Mouse (Mus musculus) embryonic facial prominence, embryonic 10.5 days (tissue): ENCODE measurements around the gene Tomm20. TPM values are rescaled to one million over a fixed set of nuclear protein-coding genes. Genes with fewer than 3 reads are reported as not detected.

ENCODE experiments used
- DNase-seq: peaks from one replicate; pipeline ENCODE4 v3.0.0-alpha.2; 2017; ENCODE audit warnings: low spot score
- H3K27ac ChIP-seq: fragments of 300-500 bp; sonication (generic); replicated peaks from 2 replicates; pipeline ENCODE4 v1.5.1; 2016; ENCODE audit warnings: mild to moderate bottlenecking
- H3K27me3 ChIP-seq: fragments of 300-500 bp; sonication (generic); replicated peaks from 2 replicates; pipeline ENCODE4 v1.6.1; 2016; ENCODE audit warnings: low read depth, mild to moderate bottlenecking; ENCODE audit not compliant: poor library complexity, severe bottlenecking
- H3K36me3 ChIP-seq: fragments of 300-500 bp; sonication (generic); replicated peaks from 2 replicates; pipeline ENCODE4 v1.6.1; 2016; ENCODE audit warnings: mild to moderate bottlenecking, moderate library complexity
- H3K4me1 ChIP-seq: fragments of 300-500 bp; sonication (generic); 2 replicates; pipeline ENCODE4 v1.6.1; 2016
- H3K4me3 ChIP-seq: fragments of 300-500 bp; sonication (generic); 2 replicates; pipeline ENCODE4 v1.5.1; 2016; ENCODE audit warnings: mild to moderate bottlenecking, moderate library complexity
- H3K9me3 ChIP-seq: fragments of 300-500 bp; sonication (generic); 2 replicates; pipeline ENCODE4 v1.6.1; 2016; ENCODE audit warnings: mild to moderate bottlenecking
- WGBS: fragments of 180-500 bp; shearing (Covaris S2); methylation state at CpG from one replicate; pipeline ENCODE4 v1.1.7; 2016; 5-methylcytosine and 5-hydroxymethylcytosine counted together
- polyA plus RNA-seq: library from polyadenylated mRNA; unstranded; fragments of >200 nt; fragmentation: Nextera tagmentation; extraction: Ambion mirVana; gene quantifications from 2 replicates; pipeline ENCODE4 v1.2.1, GENCODE M21; 2016

Gene Tomm20
- polyA plus RNA-seq, 1 experiment from 2014 or later: 285 TPM

DNA sequence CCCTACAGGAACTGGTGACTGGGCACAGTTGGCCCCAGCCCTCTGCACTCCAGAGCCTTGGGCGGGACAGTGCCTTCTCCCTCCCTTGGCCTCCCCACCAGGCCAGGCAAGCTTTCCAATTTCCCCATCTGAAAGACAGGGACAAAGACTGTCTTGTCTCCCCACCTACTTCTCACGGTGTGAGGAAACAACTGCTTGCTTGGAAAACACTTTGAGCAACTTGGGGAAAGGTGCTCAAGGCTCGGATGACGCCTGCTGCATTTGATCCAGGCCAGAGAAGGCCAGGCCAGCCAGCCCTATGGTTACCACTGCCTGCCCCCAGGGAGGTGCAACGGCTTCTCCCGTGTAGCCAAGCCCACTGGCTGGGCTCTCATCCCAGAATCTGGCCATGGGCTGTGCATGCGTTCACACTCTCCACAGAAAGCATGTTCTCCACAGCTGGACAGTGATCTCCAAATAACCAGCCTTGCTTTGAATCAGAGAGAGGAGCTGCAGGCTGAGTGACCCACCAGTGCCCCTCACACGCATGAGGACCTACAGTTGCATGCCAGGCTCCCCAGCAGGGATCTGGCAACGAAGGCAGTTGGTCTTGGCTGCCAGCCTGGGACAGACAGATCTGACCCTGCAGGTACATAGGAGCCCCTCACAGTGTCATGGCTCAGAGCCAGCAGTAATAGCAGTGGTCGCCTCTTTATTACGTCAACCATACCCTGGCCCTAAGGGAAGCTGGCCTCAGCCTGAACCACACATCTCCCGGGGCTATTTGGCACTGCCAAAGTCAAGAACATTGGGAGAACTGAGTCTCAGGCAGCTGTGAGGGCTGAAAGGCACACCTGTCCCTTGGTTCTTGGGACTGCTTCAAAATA lies 32.2 kb downstream of the Tomm20 start:
- no peaks in the 10 kb centered on the region for H3K36me3 ChIP-seq
- H3K4me1 ChIP-seq: peaks cover 38% of the 10 kb centered on the region
- WGBS: 55% methylated on average over 12 of the region's 12 CpGs
- DNase-seq: no peak
- no peak overlapping the region for H3K4me3 ChIP-seq
- H3K9me3 ChIP-seq: no peaks in the 10 kb centered on the region
- no peaks in the 10 kb centered on the region for H3K27me3 ChIP-seq
- no peak overlapping the region for H3K27ac ChIP-seq

DNA sequence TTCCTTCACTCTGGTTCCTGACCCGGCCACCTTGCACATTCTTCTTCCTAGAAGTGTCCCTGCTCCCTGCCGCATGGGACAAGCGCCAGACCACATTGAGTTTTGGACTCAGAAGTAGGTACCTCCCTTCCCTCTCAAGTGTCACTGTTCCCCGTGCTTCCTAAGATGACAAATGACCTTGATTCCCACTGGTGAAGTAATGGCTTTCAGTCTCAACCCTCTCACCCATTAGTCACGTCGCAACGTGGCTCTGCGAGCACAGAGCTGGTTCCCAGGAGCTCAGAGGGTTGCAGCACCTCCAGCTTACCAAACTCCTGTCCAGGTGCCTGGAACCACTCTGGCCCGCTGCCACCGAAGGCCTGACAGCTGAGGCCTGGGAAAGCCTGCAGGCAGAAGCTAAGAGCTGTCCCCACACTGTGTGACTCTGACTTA lies 36.3 kb downstream of the Tomm20 start:
- WGBS: 79% methylated on average over 10 of the region's 10 CpGs

DNA sequence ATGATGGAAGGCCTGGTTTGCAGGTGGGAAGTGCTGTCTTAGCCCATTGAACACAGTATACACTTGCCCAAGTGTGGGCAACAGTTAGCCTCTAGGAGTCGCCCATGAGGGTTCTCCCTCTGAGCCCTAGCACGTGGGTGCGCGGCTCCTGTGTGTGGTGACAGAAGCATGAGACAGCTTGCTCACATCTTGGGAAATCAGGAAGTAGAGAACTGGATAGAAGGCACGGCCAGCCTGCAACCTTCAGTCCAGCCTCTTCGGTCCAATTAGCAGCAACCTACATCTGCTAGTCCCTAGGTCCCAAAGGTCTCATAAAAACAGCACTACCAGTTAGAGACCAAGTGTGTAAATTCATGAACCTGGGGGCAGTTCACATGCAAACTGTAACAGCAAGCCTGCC lies 36.8 kb downstream of the Tomm20 start:
- no peak for DNase-seq

More for the DNA sequence above, 36.3 kb downstream of the Tomm20 start:
- Histone ChIP-seq H3K9me3 (no peaks in the 10 kb centered on the region), H3K36me3 (no peaks in the 10 kb centered on the region), H3K4me1 (peaks cover 19% of the 10 kb centered on the region), H3K27me3 (no peaks in the 10 kb centered on the region), H3K4me3 (no peak overlapping the region), H3K27ac (no peak overlapping the region; the same call in 1 of the 2 replicates)
- no peak for DNase-seq

DNA sequence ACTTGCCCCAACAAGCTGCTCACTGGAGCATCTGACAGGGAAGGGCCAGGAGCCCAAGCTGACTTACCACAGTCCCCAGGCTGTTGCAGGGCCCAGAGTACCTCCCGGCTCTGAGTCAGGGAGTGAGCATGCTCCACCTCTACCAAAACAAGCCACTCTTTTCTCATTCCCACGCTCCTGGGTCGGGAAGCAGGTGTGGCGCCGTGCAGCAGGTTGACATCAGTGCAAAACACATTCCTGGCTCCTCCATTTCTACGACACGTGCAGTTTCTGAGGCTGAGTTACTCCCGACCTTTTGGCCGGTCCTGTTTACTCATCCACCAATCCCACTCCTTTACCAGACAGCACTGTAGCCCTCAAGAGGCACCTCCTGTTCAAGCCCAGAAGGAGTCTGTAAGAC lies 37.7 kb downstream of the Tomm20 start:
- Histone ChIP-seq H3K4me1 (peaks cover 8% of the 10 kb centered on the region), H3K36me3 (no peaks in the 10 kb centered on the region), H3K4me3 (no peak overlapping the region), H3K27ac (no peak overlapping the region), H3K27me3 (no peaks in the 10 kb centered on the region), H3K9me3 (no peaks in the 10 kb centered on the region)
- WGBS: 82% methylated on average over 9 of the region's 9 CpGs
- no peak for DNase-seq

More for the DNA sequence above, 36.8 kb downstream of the Tomm20 start:
- no peaks in the 10 kb centered on the region for H3K27me3 ChIP-seq
- H3K27ac ChIP-seq: no peak overlapping the region
- WGBS: 69% methylated on average over 6 of the region's 6 CpGs
- no peaks in the 10 kb centered on the region for H3K9me3 ChIP-seq
- peaks cover 16% of the 10 kb centered on the region for H3K4me1 ChIP-seq
- no peaks in the 10 kb centered on the region for H3K36me3 ChIP-seq
- no peak overlapping the region for H3K4me3 ChIP-seq

DNA sequence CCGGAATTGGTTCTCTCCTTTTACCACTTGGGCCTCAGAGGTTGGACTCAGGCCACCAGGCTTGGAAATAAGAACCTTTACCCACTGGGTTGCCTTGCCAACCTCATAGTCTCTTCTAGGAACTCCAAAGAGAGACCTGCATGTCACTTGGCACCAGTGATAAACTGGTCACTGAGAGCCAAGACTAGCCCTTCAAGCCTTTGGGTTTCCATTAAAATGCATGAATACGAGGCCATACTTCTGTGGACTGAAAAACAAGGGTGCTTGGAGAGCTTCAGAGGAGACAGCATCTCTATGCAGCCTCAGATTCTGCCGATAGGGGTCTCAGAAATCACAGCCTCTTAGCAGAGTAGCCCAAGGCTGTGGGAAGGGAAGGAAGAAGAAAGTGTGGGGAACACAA lies 38.3 kb downstream of the Tomm20 start:
- 78% methylated on average over 3 of the region's 3 CpGs for WGBS
- H3K9me3 ChIP-seq: no peaks in the 10 kb centered on the region
- no peak for DNase-seq
- H3K4me3 ChIP-seq: no peak overlapping the region
- no peaks in the 10 kb centered on the region for H3K36me3 ChIP-seq
- no peak overlapping the region for H3K27ac ChIP-seq
- no peaks in the 10 kb centered on the region for H3K27me3 ChIP-seq
- H3K4me1 ChIP-seq: 0 out of 2 replicates have a peak, but pooled peaks cover 7% of the 10 kb centered on the region

DNA sequence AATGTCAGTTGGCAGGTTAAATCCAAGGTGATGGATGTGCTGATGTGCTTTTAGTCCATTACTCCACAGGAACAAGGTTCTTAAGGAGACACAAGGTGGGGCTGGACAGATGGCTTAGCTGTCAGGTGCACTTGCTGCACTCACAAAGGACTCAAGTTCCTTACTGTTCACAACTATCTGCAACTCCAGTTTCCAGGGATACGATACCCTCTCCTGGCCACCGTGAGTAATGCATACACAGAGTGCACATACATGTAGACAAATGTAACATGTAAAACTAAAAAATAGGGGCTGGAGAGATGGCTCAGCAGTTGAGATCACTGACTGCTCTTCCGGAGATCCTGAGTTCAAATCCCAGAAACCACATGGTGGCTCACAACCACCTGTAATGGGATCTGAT lies 40.3 kb downstream of the Tomm20 start:
- Histone ChIP-seq H3K4me3 (no peak overlapping the region), H3K9me3 (no peaks in the 10 kb centered on the region), H3K27ac (no peak overlapping the region), H3K4me1 (peaks cover 12% of the 10 kb centered on the region), H3K27me3 (no peaks in the 10 kb centered on the region), H3K36me3 (no peaks in the 10 kb centered on the region)
- 90% methylated on average over 3 of the region's 3 CpGs for WGBS
- DNase-seq: peak; percentile 39

DNA sequence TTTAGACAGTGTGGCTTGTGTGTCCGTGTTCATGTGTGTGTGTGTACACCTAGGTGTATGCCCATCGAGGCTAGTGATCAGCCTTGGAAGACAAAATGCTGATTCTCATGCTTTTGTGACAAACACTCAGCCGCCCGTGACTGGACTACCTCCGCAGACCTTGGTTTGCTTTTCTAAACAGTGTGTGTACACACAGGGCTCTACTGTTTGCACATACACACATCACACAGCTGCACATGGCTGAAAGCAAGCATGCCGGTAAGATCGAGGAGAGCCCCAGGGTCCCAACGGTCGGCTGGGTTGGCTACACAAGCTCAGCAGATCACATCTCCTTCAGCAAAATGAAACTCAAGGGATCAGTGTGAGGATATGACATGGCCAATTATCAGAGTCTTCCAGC lies 41.7 kb downstream of the Tomm20 start:
- no peak overlapping the region for H3K4me3 ChIP-seq
- H3K4me1 ChIP-seq: peaks cover 10% of the 10 kb centered on the region
- DNase-seq: no peak
- H3K9me3 ChIP-seq: no peaks in the 10 kb centered on the region
- H3K27me3 ChIP-seq: no peaks in the 10 kb centered on the region
- H3K27ac ChIP-seq: no peak overlapping the region
- 89% methylated on average over 9 of the region's 9 CpGs for WGBS
- H3K36me3 ChIP-seq: no peaks in the 10 kb centered on the region

DNA sequence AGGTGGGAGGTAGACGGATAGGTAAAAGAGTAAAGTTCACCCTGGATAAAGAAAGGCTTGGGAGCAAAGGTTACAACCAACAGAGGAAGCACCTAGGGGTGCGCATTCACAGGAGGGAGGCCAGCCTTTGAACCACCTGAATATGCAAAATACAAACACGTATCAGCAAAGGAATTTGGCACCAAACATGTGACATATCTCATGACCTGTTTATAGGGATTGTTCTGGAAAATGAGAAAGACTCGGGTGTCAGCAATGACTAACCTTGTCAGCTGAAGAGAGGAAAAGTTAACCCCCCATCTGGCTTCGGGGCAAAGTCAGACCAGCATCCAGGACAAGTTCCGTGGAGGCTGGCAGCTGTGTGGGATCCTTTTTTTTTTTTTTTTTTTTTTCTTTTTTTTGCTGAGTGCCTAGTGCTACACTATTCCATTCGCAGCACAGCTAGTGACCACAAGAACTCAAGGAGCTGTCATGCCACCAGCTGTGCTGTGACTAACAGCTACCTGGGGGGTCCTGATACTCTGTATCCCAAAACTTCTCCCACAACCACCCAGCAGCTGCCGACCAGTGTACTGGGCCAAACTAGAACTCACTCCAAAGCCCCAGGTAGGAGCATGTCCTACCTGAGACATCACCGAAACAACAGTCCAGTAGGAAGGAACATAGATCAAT lies 42.3 kb downstream of the Tomm20 start:
- H3K27me3 ChIP-seq: no peaks in the 10 kb centered on the region
- WGBS: 67% methylated on average over 9 of the region's 9 CpGs
- peaks cover 10% of the 10 kb centered on the region for H3K4me1 ChIP-seq
- no peaks in the 10 kb centered on the region for H3K9me3 ChIP-seq
- H3K4me3 ChIP-seq: no peak overlapping the region
- H3K36me3 ChIP-seq: no peaks in the 10 kb centered on the region
- H3K27ac ChIP-seq: no peak overlapping the region
- DNase-seq: no peak

DNA sequence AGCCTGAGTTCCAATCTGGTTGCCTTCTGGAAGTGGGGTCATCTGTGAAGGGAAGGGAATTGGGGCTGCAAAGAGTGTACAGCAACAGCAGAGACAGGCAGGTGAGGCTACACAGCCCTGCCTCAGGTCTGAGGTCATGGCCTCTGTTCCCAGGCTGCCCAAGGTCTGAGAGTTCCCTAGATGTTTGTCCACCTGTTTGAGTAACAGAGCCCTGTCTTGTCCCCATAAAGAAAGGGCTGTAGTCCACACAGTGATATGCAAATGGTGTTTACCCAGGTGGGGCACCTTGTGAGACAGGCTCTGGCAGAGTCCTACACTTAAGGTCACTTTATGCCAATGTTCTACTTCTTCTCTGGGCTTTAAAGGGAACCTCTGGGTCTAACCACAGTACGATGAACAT lies 44.0 kb downstream of the Tomm20 start:
- H3K4me1 ChIP-seq: peaks cover 10% of the 10 kb centered on the region
- no peak overlapping the region for H3K4me3 ChIP-seq
- H3K27me3 ChIP-seq: no peaks in the 10 kb centered on the region
- WGBS: 89% methylated on average over 1 of the region's 1 CpGs
- H3K9me3 ChIP-seq: no peaks in the 10 kb centered on the region
- no peaks in the 10 kb centered on the region for H3K36me3 ChIP-seq
- H3K27ac ChIP-seq: no peak overlapping the region
- no peak for DNase-seq

DNA sequence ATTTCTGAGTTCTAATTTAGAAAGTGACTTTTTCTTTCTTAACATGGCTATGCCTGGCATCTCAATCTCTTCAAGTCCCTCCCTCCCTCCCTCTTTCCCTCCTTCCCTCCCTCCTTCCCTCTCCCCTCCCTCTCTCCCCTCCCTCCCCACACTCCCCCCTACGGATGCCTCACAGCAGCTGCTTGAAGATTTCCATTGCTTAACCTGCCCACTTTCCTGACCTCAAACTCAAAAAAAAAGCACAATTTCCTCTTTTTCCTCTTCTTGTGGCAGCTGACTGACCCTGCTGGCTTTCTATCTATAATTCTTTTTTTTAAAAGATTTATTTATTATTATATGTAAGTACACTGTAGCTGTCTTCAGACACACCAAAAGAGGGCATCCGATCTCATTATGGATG lies 44.6 kb downstream of the Tomm20 start:
- no peaks in the 10 kb centered on the region for H3K27me3 ChIP-seq
- no peak overlapping the region for H3K27ac ChIP-seq
- peaks cover 10% of the 10 kb centered on the region for H3K4me1 ChIP-seq
- no peak overlapping the region for H3K4me3 ChIP-seq
- H3K36me3 ChIP-seq: no peaks in the 10 kb centered on the region
- H3K9me3 ChIP-seq: no peaks in the 10 kb centered on the region
- DNase-seq: no peak
- WGBS: 82% methylated on average over 2 of the region's 2 CpGs

DNA sequence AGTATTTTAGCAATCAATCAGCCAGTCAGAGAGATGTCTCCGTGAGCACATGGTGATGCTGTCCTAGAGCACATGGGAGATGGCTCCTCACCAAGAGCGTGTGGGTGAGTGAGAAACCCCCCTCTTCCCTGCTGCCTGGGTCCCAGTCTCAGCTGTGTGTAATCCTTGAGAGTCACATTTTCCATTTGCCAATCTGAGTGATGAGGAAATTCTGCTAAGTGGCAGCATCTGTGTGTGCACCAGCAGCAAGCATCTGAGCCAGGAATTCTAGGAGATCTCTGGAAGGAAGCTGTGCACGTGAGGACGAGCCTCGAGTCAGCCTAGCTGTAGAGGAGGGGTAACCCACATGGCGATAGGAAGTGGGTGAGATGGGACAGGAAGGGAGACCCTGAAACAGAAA lies 50.5 kb downstream of the Tomm20 start:
- Histone ChIP-seq H3K4me3 (no peak overlapping the region), H3K27me3 (no peaks in the 10 kb centered on the region), H3K4me1 (peaks cover 11% of the 10 kb centered on the region), H3K36me3 (no peaks in the 10 kb centered on the region), H3K27ac (no peak overlapping the region), H3K9me3 (0 out of 2 replicates have a peak, but pooled peaks cover 2% of the 10 kb centered on the region)
- DNase-seq: no peak
- 69% methylated on average over 6 of the region's 6 CpGs for WGBS

DNA sequence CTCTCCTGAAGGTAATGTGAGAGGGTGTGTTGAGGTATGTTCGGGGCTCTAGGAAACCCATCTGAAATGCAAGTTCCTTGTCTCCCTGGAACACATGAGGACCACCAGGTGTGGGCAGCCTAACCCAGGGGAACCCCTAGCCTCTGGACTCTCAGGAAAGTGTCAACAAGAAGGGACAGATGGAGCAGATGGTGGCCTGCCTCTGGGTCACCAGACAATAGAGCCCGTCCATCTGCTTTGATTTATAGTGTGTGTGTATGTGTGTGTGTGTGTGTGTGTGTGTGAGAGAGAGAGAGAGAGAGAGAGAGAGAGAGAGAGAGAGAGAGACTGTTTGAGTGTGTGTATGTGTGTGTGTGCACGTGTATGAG lies 58.0 kb downstream of the Tomm20 start:
- no peaks in the 10 kb centered on the region for H3K36me3 ChIP-seq
- no peak overlapping the region for H3K4me3 ChIP-seq
- DNase-seq: peak; percentile 29
- peaks cover 37% of the 10 kb centered on the region for H3K4me1 ChIP-seq
- WGBS: 65% methylated on average over 3 of the region's 3 CpGs
- H3K9me3 ChIP-seq: 0 out of 2 replicates have a peak, but pooled peaks cover 2% of the 10 kb centered on the region
- H3K27me3 ChIP-seq: no peaks in the 10 kb centered on the region
- peak overlapping the region; percentile 80 for H3K27ac ChIP-seq
